Mouse (Mus musculus): ENCODE measurements at regions not wholly inside any gene's neighbourhood (a gene's known extent, or its start where the extent isn't known, plus 50 kb on each side); places are given as distances from the start of the nearest gene placed in this dataset.

GRCm38 (mm10) chr7:137883701-137884100 lies 446.3 kb downstream of the Glrx3 start:
- no peak for DNase-seq (ENCODE audit: low spot score)

GRCm38 (mm10) chr7:137885146-137885545 lies 447.7 kb downstream of the Glrx3 start:
- DNase-seq (ENCODE audit: low spot score): no peak

- DNase-seq (ENCODE audit: low spot score): no peak
Measured at GRCm38 (mm10) chr7:137888731-137889130, 451.3 kb downstream of the Glrx3 start.

- no peak for DNase-seq (ENCODE audit: low spot score)
Measured at GRCm38 (mm10) chr7:137906424-137907060, 469.1 kb downstream of the Glrx3 start.

- DNase-seq (ENCODE audit: low spot score): no peak
Measured at GRCm38 (mm10) chr7:137909456-137909855, 472.0 kb downstream of the Glrx3 start.

- DNase-seq (ENCODE audit: low spot score): no peak
Measured at GRCm38 (mm10) chr7:137913551-137914105, 476.2 kb downstream of the Glrx3 start.

- DNase-seq (ENCODE audit: low spot score): no peak
Measured at GRCm38 (mm10) chr7:137914506-137914905, 477.1 kb downstream of the Glrx3 start.

- no peak for DNase-seq (ENCODE audit: low spot score)
Measured at GRCm38 (mm10) chr7:137916351-137916750, 478.9 kb downstream of the Glrx3 start.

GRCm38 (mm10) chr7:137924464-137925167 lies 472.9 kb downstream of the Tcerg1l start:
- DNase-seq (ENCODE audit: low spot score): no peak

- no peak for DNase-seq (ENCODE audit: low spot score)
Measured at GRCm38 (mm10) chr7:137925656-137926055, 471.9 kb downstream of the Tcerg1l start.

GRCm38 (mm10) chr7:137927371-137927770 lies 470.2 kb downstream of the Tcerg1l start:
- DNase-seq (ENCODE audit: low spot score): no peak

- DNase-seq (ENCODE audit: low spot score): no peak
Measured at GRCm38 (mm10) chr7:137930200-137930599, 467.3 kb downstream of the Tcerg1l start.

GRCm38 (mm10) chr7:137935896-137936295 lies 461.6 kb downstream of the Tcerg1l start:
- no peak for DNase-seq (ENCODE audit: low spot score)

GRCm38 (mm10) chr7:137939116-137939515 lies 458.4 kb downstream of the Tcerg1l start:
- no peak for DNase-seq (ENCODE audit: low spot score)

- DNase-seq (ENCODE audit: low spot score): no peak
Measured at GRCm38 (mm10) chr7:137940084-137940483, 457.4 kb downstream of the Tcerg1l start.

- no peak for DNase-seq (ENCODE audit: low spot score)
Measured at GRCm38 (mm10) chr7:137944991-137945390, 452.5 kb downstream of the Tcerg1l start.

- DNase-seq (ENCODE audit: low spot score): no peak
Measured at GRCm38 (mm10) chr7:137947424-137947823, 450.1 kb downstream of the Tcerg1l start.

- no peak for DNase-seq (ENCODE audit: low spot score)
Measured at GRCm38 (mm10) chr7:137957354-137957753, 440.2 kb downstream of the Tcerg1l start.

- DNase-seq (ENCODE audit: low spot score): no peak
Measured at GRCm38 (mm10) chr7:137957848-137958247, 439.7 kb downstream of the Tcerg1l start.

- no peak for DNase-seq (ENCODE audit: low spot score)
Measured at GRCm38 (mm10) chr7:137963470-137964095, 433.9 kb downstream of the Tcerg1l start.

- DNase-seq (ENCODE audit: low spot score): no peak
Measured at GRCm38 (mm10) chr7:137974705-137975104, 422.8 kb downstream of the Tcerg1l start.

GRCm38 (mm10) chr7:137977527-137977926 lies 420.0 kb downstream of the Tcerg1l start:
- no peak for DNase-seq (ENCODE audit: low spot score)

GRCm38 (mm10) chr7:137979361-137979760 lies 418.2 kb downstream of the Tcerg1l start:
- no peak for DNase-seq (ENCODE audit: low spot score)

Measured in c-Kit-positive CD71-positive TER-119-positive erythroid progenitor cells, embryonic 14.5 days (primary cell).